Mouse (Mus musculus): ENCODE data around the gene Gtpbp4. TPM values are rescaled to one million over a fixed set of nuclear protein-coding genes. Genes with fewer than 3 reads are reported as not detected.
"Not testable (repeated sequence)": the region's sequence is repeated elsewhere in the genome, so short reads cannot be mapped to it uniquely, and the experiment has no call there.

The Gtpbp4 gene
- polyA plus RNA-seq, 1 experiment from 2014 or later = 89.9 TPM

- WGBS = 69% methylated on average over 1 of the region's 5 CpGs
- not testable (repeated sequence) for H3K36me3 ChIP-seq; H3K9me3 ChIP-seq; H3K27ac ChIP-seq; H3K4me3 ChIP-seq (replicated peaks); H3K4me2 ChIP-seq; H3K4me1 ChIP-seq (replicated peaks); ATAC-seq (ENCODE audit: insufficient number of reproducible peaks, insufficient read depth, low FRiP score, low TSS enrichment, low read depth); H3K27me3 ChIP-seq; H3K9ac ChIP-seq (replicated peaks)
Observed at GRCm38 (mm10) chr13:8941701-8942100, 54.2 kb downstream of the Gtpbp4 start.

GRCm38 (mm10) chr13:8941110-8941509 is 54.8 kb downstream of the Gtpbp4 start:
- not testable (repeated sequence) for H3K4me1 ChIP-seq (replicated peaks); H3K4me3 ChIP-seq (replicated peaks); H3K4me2 ChIP-seq; H3K27me3 ChIP-seq; H3K27ac ChIP-seq; H3K9ac ChIP-seq (replicated peaks); H3K36me3 ChIP-seq; ATAC-seq (ENCODE audit: insufficient number of reproducible peaks, insufficient read depth, low FRiP score, low TSS enrichment, low read depth); H3K9me3 ChIP-seq
- 85% methylated on average over 4 of the region's 4 CpGs for WGBS

- H3K4me1 ChIP-seq (replicated peaks); H3K4me3 ChIP-seq (replicated peaks); H3K36me3 ChIP-seq; ATAC-seq (ENCODE audit: insufficient number of reproducible peaks, insufficient read depth, low FRiP score, low TSS enrichment, low read depth); H3K9ac ChIP-seq (replicated peaks); H3K4me2 ChIP-seq; H3K9me3 ChIP-seq; H3K27ac ChIP-seq; H3K27me3 ChIP-seq: not testable (repeated sequence)
- 76% methylated on average over 6 of the region's 6 CpGs for WGBS
Observed at GRCm38 (mm10) chr13:8937611-8938140, 58.2 kb downstream of the Gtpbp4 start.

GRCm38 (mm10) chr13:8933499-8933898 is 62.4 kb downstream of the Gtpbp4 start:
- ATAC-seq (ENCODE audit: insufficient number of reproducible peaks, insufficient read depth, low FRiP score, low TSS enrichment, low read depth) = no peak
- Histone ChIP-seq H3K4me2 (no peak overlapping the region), H3K9ac (replicated peaks) (no peak overlapping the region), H3K9me3 (no peaks in the 10 kb centered on the region), H3K4me1 (replicated peaks) (no peaks in the 10 kb centered on the region), H3K36me3 (no peaks in the 10 kb centered on the region), H3K27me3 (no peaks in the 10 kb centered on the region), H3K4me3 (replicated peaks) (no peak overlapping the region), H3K27ac (no peak overlapping the region)
- 59% methylated on average over 2 of the region's 2 CpGs for WGBS

Small RNA genes lying within 50 kb of the gene (microRNA-seq; reads per million reads assigned to microRNA genes)
- not detected for gene Gm22750

Other genes starting within 250 kb of the Gtpbp4 start
- gene Wdr37, start 124.2 kb downstream of the Gtpbp4 start, polyA plus RNA-seq (2016; fragmentation: Nextera tagmentation; extraction: Ambion mirVana) = 31.0 and 31.2 TPM in 2 replicates
- gene Idi1, start 110.6 kb downstream of the Gtpbp4 start, polyA plus RNA-seq (2016; fragmentation: Nextera tagmentation; extraction: Ambion mirVana) = 75.6 and 81.8 TPM in 2 replicates
- not detected in 2 replicates for gene Gm9745, start 47.9 kb downstream of the Gtpbp4 start, polyA plus RNA-seq (2016; fragmentation: Nextera tagmentation; extraction: Ambion mirVana)
- gene Idi2, start 43.2 kb downstream of the Gtpbp4 start, polyA plus RNA-seq (2016; fragmentation: Nextera tagmentation; extraction: Ambion mirVana) = not detected in 2 replicates
- 32.2 and 35.0 TPM in 2 replicates for gene Larp4b, start 97.8 kb upstream of the Gtpbp4 start, polyA plus RNA-seq (2016; fragmentation: Nextera tagmentation; extraction: Ambion mirVana)

Data from limb, embryonic 12.5 days (tissue).